Mouse (Mus musculus): Measurements from ENCODE around the gene Foxn4.

The Foxn4 gene

DNA sequence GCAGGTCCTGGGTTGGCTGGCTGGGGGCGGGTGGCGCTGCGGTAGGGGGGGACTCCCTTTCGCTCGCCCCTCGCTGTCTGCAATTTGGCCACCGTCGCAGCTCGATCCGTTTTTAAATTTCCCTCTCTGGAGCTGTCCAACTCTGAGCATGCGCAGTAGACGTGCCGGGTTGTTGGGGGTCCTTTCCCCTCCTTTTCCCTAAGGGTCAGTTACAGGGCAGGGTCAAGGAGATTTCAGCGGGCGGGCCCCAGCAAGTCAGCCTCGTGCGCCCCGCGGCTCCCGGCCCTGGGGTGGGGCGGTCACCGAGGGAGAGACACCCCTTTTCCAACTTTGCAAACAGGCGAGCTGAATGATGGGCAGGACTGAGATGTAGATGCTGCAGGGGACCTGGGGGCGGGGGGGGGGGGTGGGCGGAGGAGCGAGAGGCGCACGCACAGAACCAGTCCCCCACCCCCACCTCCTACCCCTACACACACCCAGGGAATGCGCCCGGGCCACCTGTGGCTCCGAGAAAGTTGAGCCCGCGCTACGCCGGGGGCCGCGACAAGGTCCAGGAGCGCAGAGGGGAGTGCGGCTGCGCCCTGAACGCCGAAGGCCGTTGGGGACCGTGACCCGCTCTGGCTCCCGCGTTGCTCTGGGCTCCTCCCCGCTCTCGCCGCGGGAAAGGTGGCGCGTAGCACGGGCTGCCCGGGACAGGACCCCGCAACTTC lies at the start of gene Foxn4:
TSS of gene Foxn4 (minus strand) at position 115 of the 710 bp plus-strand sequence.
- DNase-seq (ENCODE audit: low spot score) = no peak

DNA sequence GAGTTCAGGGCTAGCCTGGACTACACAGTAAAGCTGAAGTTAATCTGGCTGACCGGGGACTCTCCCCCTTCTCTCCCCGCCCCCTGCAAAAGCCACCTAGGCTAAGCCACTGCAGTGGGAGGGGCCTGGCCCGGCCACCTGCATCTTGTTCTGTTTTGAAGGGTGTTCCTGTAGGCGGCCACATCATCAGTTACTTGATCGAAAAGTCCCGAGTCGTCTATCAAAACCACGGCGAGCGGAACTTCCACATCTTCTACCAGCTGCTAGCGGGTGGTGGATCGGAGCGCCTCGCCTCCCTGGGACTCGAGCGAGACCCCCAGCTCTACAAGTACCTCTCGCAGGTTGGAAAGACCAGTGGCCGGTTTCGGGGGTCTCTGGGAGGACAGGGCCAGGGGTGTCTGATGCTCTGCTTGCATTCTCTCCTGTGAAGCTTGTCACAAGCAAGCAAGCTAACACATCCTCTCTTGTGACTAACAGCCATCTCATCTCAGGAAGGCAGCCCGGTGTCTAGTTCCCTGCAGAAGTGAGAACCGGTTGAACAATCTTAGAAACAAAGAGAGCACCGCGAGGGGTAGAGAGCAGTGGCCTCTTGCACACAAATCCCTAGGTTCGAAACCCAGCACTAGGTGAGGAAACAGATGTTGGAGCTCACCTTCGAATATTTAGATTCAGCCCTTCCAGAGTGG lies 49.6 kb upstream of the Foxn4 start:
- DNase-seq (ENCODE audit: low spot score) = peak; percentile 27

DNA sequence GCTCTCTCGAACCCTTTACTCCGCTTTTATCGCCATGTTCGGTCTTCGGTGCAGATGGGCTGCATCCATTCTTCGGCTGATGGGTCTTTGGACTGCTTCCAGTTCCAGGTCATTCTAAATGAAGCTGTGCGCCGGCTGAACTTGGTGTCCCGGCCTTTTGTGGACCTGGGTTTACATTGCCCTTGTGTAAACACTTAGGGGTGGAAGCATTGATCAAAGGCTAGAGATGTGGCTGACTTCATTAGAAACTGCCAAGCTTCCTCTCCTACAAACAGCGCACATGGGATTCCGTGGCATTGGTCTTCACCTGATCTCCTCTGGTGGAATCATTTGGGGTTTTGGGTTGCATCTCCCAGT lies 36.1 kb upstream of the Foxn4 start:
- no peak for DNase-seq (ENCODE audit: low spot score)

DNA sequence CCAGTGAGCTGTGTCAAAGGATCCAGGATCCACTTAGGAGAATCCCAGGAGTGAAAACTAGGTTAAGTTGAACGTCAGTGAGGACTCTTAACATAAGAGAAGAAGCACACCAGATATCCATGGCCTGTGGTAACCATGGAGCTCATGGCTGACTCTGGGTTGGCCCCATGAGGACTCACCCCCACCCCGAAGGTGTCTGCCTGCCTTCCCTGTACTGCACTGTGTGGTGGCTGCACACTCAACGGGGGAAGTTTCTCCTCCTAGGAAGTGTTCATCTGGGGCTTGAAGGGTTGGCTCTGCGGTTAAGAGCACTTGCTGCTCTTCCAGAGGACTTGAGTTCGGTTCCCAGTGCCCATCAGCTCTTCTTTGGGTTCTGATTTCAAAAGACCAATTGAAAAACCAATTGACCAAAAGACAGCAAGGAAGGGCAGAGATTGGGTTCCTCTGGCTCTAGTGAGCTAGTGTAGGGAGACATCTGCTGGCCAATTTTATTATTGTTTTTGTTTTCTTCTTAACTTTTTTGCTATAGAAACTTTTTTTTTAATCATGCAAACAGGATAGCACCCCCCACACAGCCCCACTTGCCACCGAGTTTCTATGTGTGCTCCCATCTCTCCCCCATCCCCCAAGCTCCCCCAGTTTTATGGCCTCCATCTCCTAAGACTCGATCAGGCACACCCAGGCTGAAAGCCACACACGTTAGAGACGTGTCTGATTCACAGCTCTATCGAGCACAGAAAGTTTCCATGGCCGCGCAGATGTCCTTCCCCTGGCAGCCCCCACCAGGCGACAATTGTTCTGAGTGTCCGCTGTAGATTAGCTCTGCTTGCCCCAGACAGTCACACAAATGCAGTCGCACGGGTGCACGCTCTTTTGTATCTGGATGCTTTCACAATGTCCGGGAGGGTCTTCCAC lies 35.4 kb upstream of the Foxn4 start:
- no peak for DNase-seq (ENCODE audit: low spot score)

DNA sequence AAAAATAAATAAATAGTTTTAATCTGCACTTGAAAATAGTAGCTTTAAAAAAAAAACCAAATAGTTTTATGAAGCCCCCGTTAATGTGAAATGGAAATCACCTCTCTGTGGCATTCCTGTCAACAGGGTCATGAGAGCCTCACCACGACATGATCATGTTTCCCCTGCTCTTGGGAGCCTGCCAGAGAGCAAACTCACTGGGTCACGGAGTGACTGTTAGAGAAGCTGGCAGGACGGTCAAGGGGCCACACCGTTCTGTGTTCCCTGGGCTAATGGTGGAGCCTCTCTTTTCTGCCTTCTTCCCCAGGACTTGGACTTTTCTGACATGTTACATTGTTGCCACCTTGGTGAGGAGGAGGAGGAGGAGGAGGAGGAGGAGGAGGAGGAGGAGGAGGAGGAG lies 32.9 kb upstream of the Foxn4 start:
- DNase-seq (ENCODE audit: low spot score) = no peak

DNA sequence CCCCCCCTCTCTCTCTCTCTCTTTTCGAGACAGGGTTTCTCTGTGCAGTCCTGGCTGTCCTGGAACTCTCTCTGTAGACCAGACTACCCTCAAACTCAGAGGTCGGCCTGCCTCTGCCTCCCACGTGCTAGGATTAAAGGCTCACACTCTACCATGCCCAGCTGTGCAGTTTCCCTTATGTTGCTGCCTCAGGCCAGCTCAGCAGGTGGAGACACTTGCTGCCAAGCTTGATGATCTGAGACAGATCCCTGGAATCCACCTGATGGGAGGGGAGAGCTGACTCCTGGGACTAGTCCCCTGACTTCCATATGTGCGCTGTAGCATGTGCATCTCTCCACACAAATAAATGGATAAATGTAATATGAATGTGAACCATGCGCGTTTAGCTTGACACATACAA lies 29.6 kb upstream of the Foxn4 start:
- DNase-seq (ENCODE audit: low spot score) = no peak

DNA sequence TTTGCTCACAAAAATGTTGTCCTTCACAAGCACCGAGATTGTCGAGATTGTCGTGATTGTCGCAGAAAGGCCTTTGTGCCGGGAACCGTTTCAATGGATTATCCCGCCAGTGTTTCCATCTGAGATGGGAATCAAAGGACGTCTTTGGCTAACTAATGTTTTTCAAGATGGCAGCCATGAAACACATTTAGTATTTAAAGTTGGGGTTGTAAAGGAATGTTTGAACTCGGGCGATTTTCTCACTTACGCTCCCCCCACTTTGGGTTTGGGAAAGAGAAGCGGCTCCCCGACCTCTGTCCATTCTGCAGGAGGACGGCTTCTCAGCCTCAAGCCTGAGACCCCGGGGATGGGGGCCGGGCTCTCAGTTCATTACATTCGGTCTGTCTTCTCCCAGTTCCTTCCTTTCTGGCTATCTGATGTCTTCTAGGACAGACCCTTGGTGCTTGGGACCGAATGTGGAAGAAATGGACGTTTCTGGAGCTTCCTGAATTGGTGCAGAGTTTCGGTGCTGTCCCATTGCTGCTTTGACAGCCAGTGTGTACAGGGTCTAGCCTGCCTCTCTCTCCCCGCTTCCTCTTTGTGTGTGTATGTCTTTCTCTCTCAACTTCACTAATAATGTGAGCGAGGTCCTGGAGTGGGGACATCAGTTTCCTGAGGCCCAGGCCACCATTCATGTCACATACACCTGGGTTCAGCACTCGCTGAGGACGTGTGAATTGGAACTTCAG lies 26.4 kb upstream of the Foxn4 start:
- DNase-seq (ENCODE audit: low spot score) = no peak

GRCm38 (mm10) chr5:114299156-114299855 lies 25.7 kb upstream of the Foxn4 start:
- no peak for DNase-seq (ENCODE audit: low spot score)

- DNase-seq (ENCODE audit: low spot score) = no peak
Observed at GRCm38 (mm10) chr5:114298212-114298894, 24.7 kb upstream of the Foxn4 start.

DNA sequence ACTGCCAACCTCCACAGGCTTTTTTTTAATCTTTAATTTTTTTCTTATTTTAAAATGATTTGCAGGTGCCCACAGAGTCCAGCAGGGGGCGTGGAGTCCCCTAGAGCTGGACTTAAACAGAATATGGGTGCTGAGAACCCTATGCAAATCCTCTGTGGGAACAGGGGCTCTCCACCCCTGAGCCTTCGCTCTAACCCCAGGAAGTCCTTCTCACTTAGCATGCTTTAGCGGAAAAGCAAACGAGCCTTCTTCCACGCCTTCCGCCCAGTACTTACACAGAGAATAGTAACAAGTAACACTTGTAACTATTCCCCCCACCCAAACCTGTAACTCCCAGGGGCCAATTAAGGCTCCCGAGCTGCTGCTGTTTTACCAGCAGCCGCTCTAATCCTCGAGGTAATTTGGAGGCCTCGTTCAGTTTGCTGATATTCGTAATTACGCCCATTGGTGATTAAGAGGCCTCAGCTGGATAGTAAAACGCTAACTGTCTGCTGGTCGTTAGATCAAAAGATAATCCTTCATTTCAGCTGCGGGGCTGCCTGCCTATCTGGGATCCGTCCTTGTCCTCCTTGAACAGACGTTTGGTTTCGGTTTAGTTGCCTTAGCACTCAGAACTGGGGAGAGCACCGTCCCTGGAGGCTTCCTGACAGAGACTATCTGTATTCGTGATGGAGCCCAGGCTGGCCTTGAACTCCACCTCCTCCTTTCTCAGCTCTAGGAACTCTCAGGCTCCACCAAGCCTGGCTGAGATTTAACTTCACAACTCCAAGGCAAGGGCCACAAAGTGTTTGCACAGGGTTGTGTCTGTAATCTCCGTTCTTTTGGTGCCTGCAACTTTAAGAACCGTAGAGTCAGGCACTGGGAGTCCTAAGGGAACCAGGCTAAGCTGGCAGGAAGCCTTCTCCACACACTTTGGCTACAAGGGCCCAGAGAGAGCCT lies 23.4 kb upstream of the Foxn4 start:
- DNase-seq (ENCODE audit: low spot score) = no peak

DNA sequence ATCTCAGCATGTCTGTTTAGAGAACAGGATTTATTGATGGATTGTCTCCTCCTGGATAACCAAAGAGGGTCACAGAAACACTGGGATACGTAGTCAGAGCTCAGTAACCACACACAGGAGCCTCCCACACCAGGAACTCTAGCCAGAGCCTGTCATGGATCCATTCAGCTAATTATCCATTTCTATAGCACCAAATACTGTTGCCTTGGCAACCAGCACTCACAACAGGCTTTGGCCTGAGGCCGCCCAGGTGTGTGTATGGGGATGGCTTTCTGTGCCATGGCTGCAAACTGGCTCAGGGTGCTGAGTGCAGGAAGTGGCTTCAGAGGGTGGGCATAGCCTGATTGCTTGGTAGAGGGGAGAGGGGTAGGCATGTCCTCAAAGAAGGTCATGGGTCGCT lies 16.4 kb upstream of the Foxn4 start:
- no peak for DNase-seq (ENCODE audit: low spot score)

DNA sequence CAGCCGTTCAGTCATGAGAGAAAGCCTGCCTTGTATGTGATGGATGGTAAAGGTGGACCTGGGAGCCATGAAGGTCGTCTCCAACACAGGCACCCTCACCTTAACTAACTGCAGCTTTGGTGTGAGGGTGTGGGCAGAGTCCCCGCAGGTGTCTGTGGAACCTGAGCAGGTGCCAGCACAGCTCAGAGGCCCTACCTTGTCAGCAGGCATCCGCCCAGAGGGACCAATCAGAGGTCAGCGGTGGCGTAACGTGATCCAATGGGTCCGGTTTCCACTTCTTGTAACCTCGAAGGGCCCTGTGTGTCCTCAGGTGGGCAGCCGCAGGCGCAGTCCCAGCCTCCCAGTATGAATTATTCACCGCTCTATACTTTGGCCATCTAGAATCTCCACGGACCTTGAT lies 15.3 kb upstream of the Foxn4 start, which contains the start of gene Myo1h:
TSS of gene Myo1h (plus strand) at position 293 of the 400 bp plus-strand sequence.
- no peak for DNase-seq (ENCODE audit: low spot score)

DNA sequence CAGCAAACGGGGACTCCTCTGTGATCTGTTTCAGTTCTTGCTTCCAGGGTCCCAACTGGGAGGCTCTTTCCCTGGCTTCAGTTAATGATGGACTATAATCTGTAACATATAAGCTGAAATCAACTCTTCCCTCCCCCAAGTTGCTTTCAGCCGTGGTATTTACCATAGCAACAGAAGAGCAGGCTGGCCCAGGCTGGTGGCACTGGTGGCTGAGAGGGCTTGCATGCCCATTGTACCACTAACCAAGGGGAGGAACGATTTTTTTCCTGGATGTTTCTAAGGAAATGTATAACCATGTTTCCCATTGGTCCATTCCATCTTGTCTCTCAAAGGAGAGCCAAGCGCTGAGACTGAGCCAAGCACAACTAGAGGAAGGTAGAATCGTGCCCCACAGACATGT lies 14.8 kb upstream of the Foxn4 start:
- DNase-seq (ENCODE audit: low spot score) = no peak

DNA sequence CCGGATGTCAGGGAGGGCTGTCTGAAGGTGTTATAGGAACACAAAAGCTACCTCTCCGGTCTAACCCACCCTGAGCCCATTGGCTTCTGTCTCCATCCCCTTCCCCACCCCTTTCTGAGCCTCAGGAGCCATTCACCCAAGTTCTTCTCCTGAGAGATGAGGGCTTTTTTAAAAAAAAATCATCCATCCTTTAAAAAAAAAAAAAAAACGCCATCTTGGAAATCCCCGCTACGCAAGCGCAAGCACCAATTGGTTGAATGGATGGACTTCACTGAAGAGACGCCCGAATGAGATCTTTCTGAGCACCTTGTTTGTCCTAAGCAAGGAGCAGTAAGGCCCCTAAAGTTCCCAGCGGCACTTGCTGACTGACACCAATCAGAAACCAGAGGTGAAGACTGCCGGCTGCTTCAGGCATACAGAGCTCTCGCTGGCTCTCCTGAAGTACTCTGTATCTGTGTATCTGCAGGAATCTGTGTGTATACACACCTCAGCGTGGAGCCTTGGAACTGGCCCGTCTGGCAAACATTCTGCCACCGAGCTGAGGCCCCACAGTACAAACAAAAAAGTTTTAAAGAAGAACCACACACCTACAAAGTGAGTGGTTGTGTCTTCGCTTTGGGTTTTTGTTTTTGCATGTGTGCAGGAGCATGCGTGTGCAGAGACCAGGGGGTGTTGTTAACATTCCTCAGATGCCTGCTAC lies 13.4 kb upstream of the Foxn4 start:
- DNase-seq (ENCODE audit: low spot score) = no peak

- no peak for DNase-seq (ENCODE audit: low spot score)
Observed at GRCm38 (mm10) chr5:114286102-114286501, 12.5 kb upstream of the Foxn4 start.

- DNase-seq (ENCODE audit: low spot score) = no peak
Observed at GRCm38 (mm10) chr5:114285398-114285700, 11.7 kb upstream of the Foxn4 start.

GRCm38 (mm10) chr5:114284604-114285397 lies 11.2 kb upstream of the Foxn4 start:
- no peak for DNase-seq (ENCODE audit: low spot score)

- no peak for DNase-seq (ENCODE audit: low spot score)
Observed at GRCm38 (mm10) chr5:114282346-114282745, 8.7 kb upstream of the Foxn4 start.

Data from spleen, adult 12 weeks (tissue).